Mouse (Mus musculus) neural tube, embryonic 13.5 days (tissue): ENCODE results near the gene Rab15. TPM values are rescaled to one million over a fixed set of nuclear protein-coding genes. Genes with fewer than 3 reads are reported as not detected.

Experiments
- ATAC-seq: fragments of 200-750 bp; cut with Nextera tagmentation; 2 replicates; pipeline ENCODE4 v1.8.0; 2017; ENCODE audit warnings: low read depth, mild to moderate bottlenecking, moderate TSS enrichment, moderate library complexity
- H3K27ac ChIP-seq: fragments of 300-500 bp; sonication (generic); replicated peaks from 2 replicates; pipeline ENCODE4 v1.5.1; 2015; ENCODE audit warnings: moderate library complexity, mild to moderate bottlenecking, inconsistent platforms
- H3K27me3 ChIP-seq: fragments of 300-500 bp; sonication (generic); 2 replicates; pipeline ENCODE4 v1.6.1; 2015; ENCODE audit warnings: mild to moderate bottlenecking, inconsistent platforms
- H3K36me3 ChIP-seq: fragments of 300-500 bp; sonication (generic); 2 replicates; pipeline ENCODE4 v1.6.1; 2015; ENCODE audit warnings: mild to moderate bottlenecking, inconsistent platforms
- H3K4me1 ChIP-seq: fragments of 300-500 bp; sonication (generic); replicated peaks from 2 replicates; pipeline ENCODE4 v1.6.1; 2015; ENCODE audit warnings: inconsistent platforms
- H3K4me2 ChIP-seq: fragments of 300-500 bp; sonication (generic); 2 replicates; pipeline ENCODE4 v1.6.1; 2015; ENCODE audit warnings: inconsistent platforms, mild to moderate bottlenecking, moderate library complexity
- H3K4me3 ChIP-seq: fragments of 300-500 bp; sonication (generic); 2 replicates; pipeline ENCODE4 v1.5.1; 2015; ENCODE audit warnings: mild to moderate bottlenecking, inconsistent platforms
- H3K9ac ChIP-seq: fragments of 300-500 bp; sonication (generic); 2 replicates; pipeline ENCODE4 v1.6.1; 2015; ENCODE audit warnings: moderate library complexity, mild to moderate bottlenecking, inconsistent platforms
- H3K9me3 ChIP-seq: fragments of 300-500 bp; sonication (generic); 2 replicates; pipeline ENCODE4 v1.6.1; 2016; ENCODE audit warnings: inconsistent platforms
- WGBS: fragments of 180-500 bp; shearing (Covaris S2); methylation state at CpG from one replicate; pipeline ENCODE4 v1.1.7; 2015; 5-methylcytosine and 5-hydroxymethylcytosine counted together
- polyA plus RNA-seq: library from polyadenylated mRNA; unstranded; fragments of >200 nt; fragmentation: Nextera tagmentation; extraction: Ambion mirVana; gene quantifications from 2 replicates; pipeline ENCODE4 v1.2.1, GENCODE M21; 2015

Gene Rab15
- polyA plus RNA-seq, 1 experiment from 2014 or later, result 28.0 TPM

GRCm38 (mm10) chr12:76840081-76840480, 17.4 kb upstream of the Rab15 start:
- ATAC-seq, result no peak
- Histone ChIP-seq H3K4me1 (peaks cover 13% of the 10 kb centered on the region), H3K9me3 (no peaks in the 10 kb centered on the region), H3K4me3 (no peak overlapping the region), H3K27me3 (0 out of 2 replicates have a peak, but pooled peaks cover 5% of the 10 kb centered on the region), H3K9ac (no peak overlapping the region), H3K27ac (no peak overlapping the region), H3K4me2 (no peak overlapping the region), H3K36me3 (0 out of 2 replicates have a peak, but pooled peaks cover 3% of the 10 kb centered on the region)
- 84% methylated on average over 6 of the region's 6 CpGs for WGBS

- 93% methylated on average over 4 of the region's 4 CpGs for WGBS
- H3K36me3 ChIP-seq, result 0 out of 2 replicates have a peak, but pooled peaks cover 3% of the 10 kb centered on the region
- ATAC-seq, result no peak
- no peak overlapping the region for H3K4me3 ChIP-seq
- 0 out of 2 replicates have a peak, but pooled peaks cover 5% of the 10 kb centered on the region for H3K27me3 ChIP-seq
- H3K9ac ChIP-seq, result no peak overlapping the region
- no peak overlapping the region for H3K27ac ChIP-seq
- H3K4me2 ChIP-seq, result no peak overlapping the region
- no peaks in the 10 kb centered on the region for H3K9me3 ChIP-seq
- H3K4me1 ChIP-seq, result peaks cover 13% of the 10 kb centered on the region
These were observed 16.6 kb upstream of the Rab15 start for GRCm38 (mm10) chr12:76839298-76839697.

DNA sequence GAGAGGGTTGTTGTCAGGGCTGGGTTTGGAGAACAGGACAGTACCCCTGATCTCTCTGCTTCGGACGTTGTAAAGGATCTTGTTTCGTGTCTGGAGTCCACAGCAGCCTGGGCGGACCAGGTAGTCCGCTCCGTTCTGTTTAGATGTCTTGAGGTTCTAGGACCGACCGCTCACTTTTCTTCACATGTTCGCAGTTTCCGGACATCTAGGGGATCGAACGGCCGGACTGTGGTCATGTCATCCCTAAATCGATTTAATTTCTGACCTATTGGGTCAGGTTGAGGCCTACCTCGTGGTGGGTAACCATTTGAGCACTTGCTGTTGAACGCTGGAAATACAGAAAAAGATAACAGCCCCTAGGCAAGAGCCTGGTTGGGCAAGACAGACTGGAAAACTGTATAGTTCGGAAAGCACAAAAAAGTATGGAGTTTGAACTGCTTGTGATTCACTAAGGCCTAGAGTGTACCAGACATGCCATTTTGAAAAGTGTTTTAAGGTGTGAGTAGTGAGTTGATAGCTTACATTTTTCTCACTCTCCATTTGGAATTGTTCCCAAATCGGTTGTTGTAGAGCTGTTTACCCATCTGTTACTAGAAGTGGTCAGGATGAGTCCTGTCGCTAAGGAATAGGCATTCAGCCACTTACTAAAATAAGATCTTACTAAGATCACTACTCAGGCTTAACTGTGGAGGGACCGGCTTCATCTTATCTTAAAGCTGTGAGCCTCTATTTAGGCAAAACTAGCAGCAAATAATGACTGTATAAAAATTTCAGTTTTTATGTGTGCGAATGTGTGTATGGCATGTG, 15.3 kb upstream of the Rab15 start:
- peak overlapping the region; percentile 77 for H3K4me2 ChIP-seq
- H3K36me3 ChIP-seq, result 0 out of 2 replicates have a peak, but pooled peaks cover 3% of the 10 kb centered on the region
- 14% methylated on average over 21 of the region's 21 CpGs for WGBS
- H3K9ac ChIP-seq, result peak overlapping the region; percentile 81
- H3K4me3 ChIP-seq, result peak overlapping the region; percentile 72
- H3K4me1 ChIP-seq, result peaks cover 13% of the 10 kb centered on the region
- peak overlapping the region; percentile 81 for H3K27ac ChIP-seq
- H3K9me3 ChIP-seq, result no peaks in the 10 kb centered on the region
- ATAC-seq, result no peak; the same call in 1 of the 2 replicates
- H3K27me3 ChIP-seq, result peaks cover 5% of the 10 kb centered on the region; the same call in 1 of the 2 replicates

GRCm38 (mm10) chr12:76837101-76837843, 14.6 kb upstream of the Rab15 start:
- H3K27ac ChIP-seq, result peak overlapping the region; percentile 81
- ATAC-seq, result peak; percentile 99
- peaks cover 13% of the 10 kb centered on the region for H3K4me1 ChIP-seq
- H3K9me3 ChIP-seq, result no peaks in the 10 kb centered on the region
- H3K9ac ChIP-seq, result peak overlapping the region; percentile 81
- no peaks in the 10 kb centered on the region for H3K36me3 ChIP-seq
- WGBS, result under 1% methylated on average over 43 of the region's 43 CpGs
- H3K27me3 ChIP-seq, result peaks cover 5% of the 10 kb centered on the region; the same call in 1 of the 2 replicates
- H3K4me3 ChIP-seq, result peak overlapping the region; percentile 72
- peak overlapping the region; percentile 77 for H3K4me2 ChIP-seq

DNA sequence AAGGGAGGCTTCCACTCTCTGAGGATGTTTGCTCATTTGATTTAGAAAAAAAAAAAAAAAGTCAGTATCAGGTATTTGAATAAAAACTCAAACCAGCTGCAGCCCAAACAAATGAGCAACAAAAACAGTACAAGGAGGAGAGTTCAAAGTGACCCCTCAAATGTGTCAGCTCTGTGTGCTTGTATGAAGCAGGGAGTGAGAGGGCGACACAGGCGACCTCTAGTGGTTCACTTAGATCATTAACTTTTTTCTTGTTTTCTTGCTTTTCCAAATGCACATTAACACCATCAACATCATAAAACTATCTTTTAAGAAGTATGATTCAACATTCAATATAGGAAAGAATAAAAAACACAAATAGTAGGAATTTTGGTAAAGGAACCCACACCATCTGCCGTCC, 10.0 kb upstream of the Rab15 start:
- H3K27ac ChIP-seq, result no peak overlapping the region
- no peaks in the 10 kb centered on the region for H3K4me1 ChIP-seq
- WGBS, result 7% methylated on average over 3 of the region's 3 CpGs

GRCm38 (mm10) chr12:76825283-76825682, 2.6 kb upstream of the Rab15 start:
- no peak for ATAC-seq
- Histone ChIP-seq H3K4me1 (peaks cover 26% of the 10 kb centered on the region), H3K4me2 (no peak overlapping the region), H3K36me3 (no peaks in the 10 kb centered on the region), H3K9ac (no peak overlapping the region), H3K9me3 (no peaks in the 10 kb centered on the region), H3K27me3 (peaks cover 27% of the 10 kb centered on the region), H3K27ac (no peak overlapping the region), H3K4me3 (no peak overlapping the region)
- WGBS, result 62% methylated on average over 4 of the region's 4 CpGs

More for the DNA sequence above, 10.0 kb upstream of the Rab15 start:
- no peaks in the 10 kb centered on the region for H3K9me3 ChIP-seq
- no peak for ATAC-seq
- H3K36me3 ChIP-seq, result no peaks in the 10 kb centered on the region
- no peak overlapping the region for H3K4me2 ChIP-seq
- H3K4me3 ChIP-seq, result no peak overlapping the region
- H3K27me3 ChIP-seq, result peaks cover 5% of the 10 kb centered on the region; the same call in 1 of the 2 replicates
- H3K9ac ChIP-seq, result no peak overlapping the region

DNA sequence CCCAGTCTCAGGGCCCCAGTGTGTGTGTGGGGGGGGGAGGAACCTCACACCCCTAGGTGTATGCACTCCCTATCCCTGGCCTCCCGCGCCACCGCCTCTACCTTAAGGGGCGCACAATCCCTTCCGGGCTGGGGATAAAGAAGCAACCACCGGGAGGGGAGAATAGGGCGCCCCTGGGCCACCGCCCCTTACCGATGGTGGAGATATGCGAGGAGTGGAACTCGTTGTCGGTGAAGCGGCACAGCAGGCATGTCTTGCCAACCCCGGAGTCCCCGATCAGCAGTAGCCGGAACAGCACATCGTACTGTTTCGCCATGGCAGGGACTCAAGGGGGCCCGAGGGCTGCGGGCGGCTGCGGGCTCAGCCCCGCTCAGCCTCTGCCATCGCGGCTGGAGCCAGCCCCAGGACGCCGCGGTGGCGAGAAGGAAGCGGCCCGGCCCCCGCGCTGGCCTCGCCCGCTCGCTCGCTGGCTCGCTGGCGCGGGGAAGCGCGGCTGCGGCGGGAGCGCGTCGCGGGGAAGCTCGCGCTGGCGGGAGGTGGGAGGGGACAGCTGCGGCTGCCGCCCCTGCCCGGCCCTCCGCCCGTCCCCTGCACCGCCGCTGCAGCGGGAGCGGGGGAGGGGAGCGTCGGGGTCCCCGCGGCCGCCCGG, 582 bp downstream of the Rab15 start:
- H3K9me3 ChIP-seq, result no peaks in the 10 kb centered on the region
- WGBS, result under 1% methylated on average over 61 of the region's 66 CpGs
- peak overlapping the region; percentile 81 for H3K4me2 ChIP-seq
- H3K9ac ChIP-seq, result peak overlapping the region; percentile 93
- no peaks in the 10 kb centered on the region for H3K36me3 ChIP-seq
- ATAC-seq, result peak; percentile 82
- peaks cover 32% of the 10 kb centered on the region for H3K27me3 ChIP-seq
- peak overlapping the region; percentile 72 for H3K4me3 ChIP-seq
- peak overlapping the region; percentile 86 for H3K27ac ChIP-seq
- H3K4me1 ChIP-seq, result peaks cover 52% of the 10 kb centered on the region

- Histone ChIP-seq H3K27me3 (peaks cover 32% of the 10 kb centered on the region), H3K27ac (no peak overlapping the region), H3K36me3 (no peaks in the 10 kb centered on the region), H3K9me3 (no peaks in the 10 kb centered on the region), H3K9ac (no peak overlapping the region), H3K4me1 (peaks cover 52% of the 10 kb centered on the region), H3K4me3 (peak overlapping the region; percentile 72; the same call in 1 of the 2 replicates), H3K4me2 (peak overlapping the region; percentile 81)
- WGBS, result 60% methylated on average over 4 of the region's 4 CpGs
- no peak for ATAC-seq
These were observed 2.1 kb downstream of the Rab15 start for GRCm38 (mm10) chr12:76820615-76821014.

- Histone ChIP-seq H3K4me2 (peak overlapping the region; percentile 81; the same call in 1 of the 2 replicates), H3K9ac (no peak overlapping the region), H3K4me3 (no peak overlapping the region), H3K9me3 (no peaks in the 10 kb centered on the region), H3K27me3 (peaks cover 29% of the 10 kb centered on the region), H3K36me3 (no peaks in the 10 kb centered on the region), H3K27ac (no peak overlapping the region), H3K4me1 (peaks cover 52% of the 10 kb centered on the region)
- WGBS, result 61% methylated on average over 6 of the region's 6 CpGs
- ATAC-seq, result no peak
These were observed 2.9 kb downstream of the Rab15 start for GRCm38 (mm10) chr12:76819816-76820215.

DNA sequence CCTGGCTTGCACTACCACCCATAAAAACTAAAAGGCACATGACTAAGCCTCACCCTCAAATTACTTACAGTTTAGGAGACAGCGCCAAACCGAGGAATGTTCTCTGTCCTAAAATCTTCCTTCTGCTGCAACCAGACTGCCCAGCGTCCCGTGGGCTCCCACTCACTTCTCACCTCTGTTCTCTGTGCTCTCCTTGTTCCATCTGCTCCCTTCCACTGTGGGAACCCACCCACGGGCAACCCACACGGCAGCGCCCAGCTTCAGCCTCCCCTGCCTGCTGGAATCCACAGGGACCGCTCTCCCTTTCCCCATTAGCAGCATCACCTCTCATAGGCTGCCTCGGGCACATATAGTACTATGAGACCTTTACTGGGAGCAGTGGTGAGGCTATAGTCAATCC, 3.8 kb downstream of the Rab15 start:
- 84% methylated on average over 9 of the region's 9 CpGs for WGBS
- H3K27me3 ChIP-seq, result peaks cover 20% of the 10 kb centered on the region
- no peak overlapping the region for H3K27ac ChIP-seq
- H3K36me3 ChIP-seq, result no peaks in the 10 kb centered on the region
- H3K4me2 ChIP-seq, result no peak overlapping the region
- peaks cover 52% of the 10 kb centered on the region for H3K4me1 ChIP-seq
- H3K9me3 ChIP-seq, result no peaks in the 10 kb centered on the region
- no peak for ATAC-seq
- no peak overlapping the region for H3K9ac ChIP-seq
- H3K4me3 ChIP-seq, result no peak overlapping the region

GRCm38 (mm10) chr12:76818120-76818519, 4.6 kb downstream of the Rab15 start:
- Histone ChIP-seq H3K4me3 (no peak overlapping the region), H3K9me3 (no peaks in the 10 kb centered on the region), H3K27ac (no peak overlapping the region), H3K4me1 (peaks cover 50% of the 10 kb centered on the region), H3K9ac (no peak overlapping the region), H3K4me2 (no peak overlapping the region), H3K36me3 (no peaks in the 10 kb centered on the region), H3K27me3 (peaks cover 14% of the 10 kb centered on the region)
- 70% methylated on average over 4 of the region's 4 CpGs for WGBS
- no peak for ATAC-seq
